Mouse (Mus musculus): Measurements from ENCODE around the gene Psmd9.
"Not testable (repeated sequence)": the region's sequence is repeated elsewhere in the genome, so short reads cannot be mapped to it uniquely, and the experiment has no call there.

Gene Psmd9

DNA sequence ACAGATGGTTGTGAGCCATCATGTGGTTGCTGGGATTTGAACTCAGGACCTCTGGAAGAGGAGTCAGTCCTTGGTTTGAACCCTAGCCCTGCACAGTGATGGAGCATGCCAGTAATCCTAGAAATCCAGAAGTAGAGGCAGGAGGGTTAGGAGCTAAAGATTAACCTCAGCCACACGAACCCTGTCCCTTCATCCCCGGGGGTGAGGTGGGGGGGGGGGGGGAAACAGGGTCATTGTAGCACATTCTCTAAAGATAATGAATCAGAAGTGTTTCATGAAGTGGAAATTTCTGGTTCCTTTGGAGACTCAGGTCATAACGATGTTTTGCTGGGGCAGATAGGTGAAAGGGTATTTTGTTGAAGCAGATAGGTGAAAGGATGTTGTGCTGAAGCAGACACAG is 21.7 kb downstream of the Psmd9 start:
- DNase-seq (ENCODE audit: low spot score in 2 of 2) = no peak

DNA sequence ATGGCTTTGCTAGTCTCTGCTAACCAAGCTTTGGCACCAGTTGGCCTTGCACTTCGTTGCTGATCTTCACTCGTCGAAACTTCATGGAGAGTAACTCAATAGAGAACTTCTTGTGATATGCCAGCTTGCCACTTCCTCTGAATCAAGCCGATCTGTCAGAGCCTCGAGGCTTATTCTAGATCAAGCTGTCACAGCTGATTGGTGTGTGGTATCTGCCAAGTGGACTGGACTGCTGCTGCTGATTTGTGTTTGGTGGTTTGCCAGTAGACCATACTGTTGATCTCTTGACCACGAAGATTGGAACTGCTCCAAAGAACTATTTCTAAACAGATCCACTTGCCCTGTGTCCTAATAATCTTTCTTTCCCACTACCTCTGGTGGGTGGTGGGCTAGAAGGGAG is 22.2 kb downstream of the Psmd9 start:
- no peak for DNase-seq (ENCODE audit: low spot score in 2 of 2)

DNA sequence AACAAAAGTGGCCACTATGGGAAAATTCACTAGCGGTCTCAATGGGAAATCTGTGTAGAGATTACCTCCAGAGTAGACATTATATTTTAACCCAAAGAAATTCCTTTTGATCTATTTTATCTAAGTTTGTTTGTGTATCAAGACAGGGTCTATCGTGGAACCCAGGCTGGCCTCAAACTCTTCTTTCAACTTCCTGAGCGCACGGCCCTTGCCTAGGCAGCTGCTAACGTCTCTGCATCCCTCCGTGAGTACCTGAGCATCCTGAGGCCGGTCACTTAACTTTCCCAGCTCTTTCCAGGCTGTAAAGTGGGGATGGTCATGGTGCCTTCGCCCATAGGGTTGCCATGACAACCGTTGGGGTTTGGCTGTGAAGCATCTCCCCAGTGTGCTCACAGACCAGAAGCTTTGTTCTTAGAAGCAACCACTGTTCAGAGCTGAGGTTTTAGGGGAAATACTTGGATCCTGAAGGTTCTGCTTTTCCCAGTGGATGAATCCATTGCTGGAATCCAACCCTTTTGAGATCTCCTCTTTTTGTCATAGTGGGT is 23.5 kb downstream of the Psmd9 start:
- no peak for DNase-seq (ENCODE audit: low spot score in 2 of 2)

DNA sequence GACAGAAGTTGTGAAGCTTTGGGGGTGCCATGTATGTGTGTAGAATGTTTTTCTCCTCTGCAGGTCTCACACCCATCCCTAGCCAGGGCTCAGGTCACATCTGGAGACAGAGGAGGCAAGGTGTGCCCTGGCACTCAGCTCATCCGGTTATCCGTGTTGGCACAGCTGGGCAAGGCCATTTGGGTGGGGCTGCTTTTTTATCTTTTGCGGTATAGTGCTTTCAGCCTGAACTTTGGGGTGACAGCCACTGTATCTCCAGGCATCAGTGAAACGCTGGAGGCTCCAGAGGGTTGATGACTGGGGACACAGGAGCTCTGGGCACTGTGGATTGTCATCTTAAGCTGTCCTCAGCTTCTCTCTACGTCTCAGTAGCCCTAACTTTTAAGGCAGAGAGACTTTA is 24.2 kb downstream of the Psmd9 start:
- no peak for DNase-seq (ENCODE audit: low spot score in 2 of 2)

DNA sequence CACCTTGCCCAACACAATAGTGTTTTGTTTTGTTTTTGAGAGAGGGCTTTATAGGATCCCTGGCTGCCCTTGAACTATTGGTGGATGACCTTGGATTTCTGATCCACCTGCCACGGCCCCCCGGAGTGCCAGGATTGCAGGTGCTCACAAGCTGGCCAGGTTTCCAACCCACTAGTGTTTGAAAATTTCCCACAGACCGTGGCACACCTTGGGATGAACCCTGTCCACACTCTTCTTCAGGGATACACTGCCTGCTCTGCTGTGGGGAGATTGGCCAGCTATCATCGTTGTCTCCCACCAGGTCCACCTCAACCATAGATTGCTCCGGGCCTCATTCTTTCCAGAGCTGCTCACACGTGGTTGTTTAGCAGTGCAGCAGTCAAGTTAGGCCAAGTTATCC is 25.6 kb downstream of the Psmd9 start:
- DNase-seq (ENCODE audit: low spot score in 2 of 2) = no peak

DNA sequence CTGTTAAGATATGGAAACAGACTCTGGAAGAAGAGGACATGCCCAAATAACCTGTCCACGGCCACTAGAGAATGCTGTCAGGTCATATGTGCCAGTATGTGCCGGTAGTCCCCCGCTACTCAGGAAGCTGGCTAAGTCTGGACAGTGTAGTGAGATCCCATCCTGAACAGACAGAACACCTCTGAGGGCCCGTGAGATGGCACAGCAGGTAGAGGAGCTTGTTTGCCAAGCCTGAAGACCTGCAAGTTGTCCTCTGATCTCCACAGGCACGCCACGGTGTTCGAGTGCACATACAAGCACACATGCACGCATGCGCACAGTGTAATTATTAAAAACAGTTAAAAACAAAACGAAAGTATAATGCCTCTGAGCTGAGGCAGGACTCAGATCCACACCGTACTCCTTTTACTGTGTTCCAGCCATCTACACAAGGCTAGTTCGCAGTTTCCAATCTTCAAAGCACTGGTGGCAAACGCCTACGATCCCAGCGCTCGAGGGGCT is 26.3 kb downstream of the Psmd9 start:
- no peak for DNase-seq (ENCODE audit: low spot score in 2 of 2)

DNA sequence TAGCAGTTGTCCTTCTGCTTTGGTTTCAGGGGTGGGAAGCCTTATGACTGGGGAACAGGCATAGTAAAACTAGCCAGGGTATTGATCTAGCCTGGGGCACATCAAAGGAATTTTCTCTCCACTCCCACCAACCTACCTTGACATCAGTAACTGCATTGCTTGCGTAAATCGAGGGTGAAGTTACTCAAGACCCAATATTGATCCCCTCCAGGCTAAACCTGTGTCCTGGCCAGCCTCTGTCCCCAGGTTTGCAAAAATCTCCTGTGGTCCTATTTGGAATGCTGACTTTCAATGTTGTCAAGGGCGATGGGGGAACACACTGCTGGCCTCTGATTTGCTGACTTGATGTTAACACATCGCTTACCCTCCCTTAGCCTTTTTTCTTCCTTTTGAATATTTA is 27.5 kb downstream of the Psmd9 start:
- DNase-seq (ENCODE audit: low spot score in 2 of 2) = no peak

DNA sequence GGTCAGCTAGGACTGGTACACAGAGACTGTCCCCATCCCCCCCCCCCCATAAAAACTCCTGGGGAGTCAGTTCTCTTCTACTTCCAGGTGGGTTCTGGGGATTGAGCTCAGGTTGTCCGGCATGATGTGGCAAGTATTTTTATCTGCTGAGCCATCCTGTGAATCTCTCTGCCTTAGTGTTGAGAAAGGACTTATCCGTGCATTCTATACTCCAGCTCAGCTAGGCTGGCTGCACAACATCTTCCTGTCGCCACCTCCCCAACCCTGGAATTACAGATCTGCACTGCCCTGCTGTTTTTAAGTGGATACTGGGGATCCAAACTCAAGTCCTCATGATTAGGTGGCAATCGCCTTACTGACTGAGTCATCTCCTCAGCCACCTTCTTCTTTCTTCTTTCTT is 29.3 kb downstream of the Psmd9 start:
- DNase-seq (ENCODE audit: low spot score in 2 of 2) = no peak

DNA sequence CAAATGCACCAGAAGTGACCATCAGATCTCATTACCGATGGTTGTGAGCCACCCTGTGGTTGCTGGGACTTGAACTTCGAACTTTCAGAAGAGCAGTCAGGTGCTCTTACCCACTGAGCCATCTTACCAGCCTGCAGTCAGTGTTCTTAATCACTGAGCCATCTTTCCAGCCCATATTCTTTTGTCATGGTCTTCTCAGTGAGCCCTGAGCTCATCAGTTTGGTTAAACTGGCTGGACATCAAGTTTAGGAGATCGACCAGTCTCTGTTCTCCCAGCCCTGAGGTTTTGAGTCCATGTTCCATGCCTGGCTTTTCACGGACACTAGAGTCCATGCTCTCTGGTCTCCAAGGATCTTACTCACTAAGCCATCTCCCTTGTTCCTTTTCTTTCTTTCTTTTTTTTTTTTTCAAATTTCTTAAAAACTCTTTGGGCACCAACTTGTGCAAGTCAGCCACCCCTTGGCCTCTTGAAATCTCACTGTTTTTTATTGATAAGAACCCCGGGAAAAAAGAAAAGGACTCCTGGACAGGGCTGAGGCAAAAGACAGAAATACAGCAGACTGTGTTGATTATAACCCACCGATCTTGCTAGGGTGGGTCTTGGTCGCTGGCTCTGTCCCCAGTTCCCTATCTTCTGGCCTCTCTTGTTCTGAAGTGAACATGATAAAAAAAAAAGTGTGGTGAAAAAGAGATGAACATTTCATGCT is 31.8 kb downstream of the Psmd9 start:
- DNase-seq (ENCODE audit: low spot score in 2 of 2) = not testable (repeated sequence)

DNA sequence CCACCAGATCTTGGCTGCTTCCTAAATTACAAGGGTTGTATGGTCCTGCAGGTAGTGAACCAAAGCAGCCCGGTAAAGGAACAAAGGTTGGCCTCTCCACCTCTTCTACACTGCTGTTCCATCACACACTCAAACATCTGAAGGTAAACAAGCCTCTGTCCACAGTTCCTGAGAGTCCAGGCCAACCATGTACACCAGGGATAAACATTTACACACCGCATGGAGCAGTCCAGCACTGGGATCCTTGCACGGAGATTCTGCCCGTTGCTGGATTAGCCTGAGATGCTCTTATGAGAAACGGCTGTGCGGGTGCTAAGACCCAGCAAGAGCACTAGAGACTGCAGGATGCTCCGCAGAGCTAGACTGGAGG is 32.3 kb downstream of the Psmd9 start:
- DNase-seq (ENCODE audit: low spot score in 2 of 2) = no peak

DNA sequence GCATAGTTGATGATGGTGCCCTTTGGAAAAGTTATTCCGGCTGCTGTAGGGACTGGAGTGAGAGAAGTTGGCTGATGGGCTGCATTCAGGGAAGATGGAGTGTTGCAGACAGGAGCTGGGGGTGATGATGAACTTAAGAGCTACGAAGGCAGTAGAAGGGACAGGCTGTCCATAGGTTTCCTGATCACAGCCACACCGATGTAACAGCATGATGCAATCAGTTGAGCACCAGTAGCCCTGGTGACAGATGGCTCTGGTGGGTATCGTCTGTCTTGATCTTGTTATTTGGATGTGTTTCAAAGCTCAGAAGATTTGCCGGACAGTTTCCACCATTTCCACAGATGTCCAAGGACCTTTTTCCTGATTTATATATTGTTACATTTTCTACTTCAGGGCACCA is 32.8 kb downstream of the Psmd9 start:
- DNase-seq (ENCODE audit: low spot score in 2 of 2) = no peak

DNA sequence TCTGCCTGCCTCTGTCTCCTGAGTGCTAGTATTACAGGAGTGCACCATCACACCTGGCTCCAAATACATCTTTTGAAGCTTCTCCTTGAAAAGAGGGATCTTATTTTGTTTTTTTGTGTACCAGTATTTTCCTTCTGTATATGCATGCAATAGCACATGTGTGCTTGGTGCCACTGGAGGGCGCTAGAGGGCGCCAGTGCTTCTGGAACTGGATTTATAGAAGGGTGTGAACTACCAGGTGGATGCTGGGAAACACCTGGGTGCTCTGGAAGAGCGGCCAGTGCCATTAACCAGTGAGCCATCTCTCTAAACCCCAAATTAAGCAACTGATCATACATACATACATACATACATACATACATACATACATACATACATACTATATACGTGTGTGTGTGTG is 33.6 kb downstream of the Psmd9 start:
- not testable (repeated sequence) for DNase-seq (ENCODE audit: low spot score in 2 of 2)

DNA sequence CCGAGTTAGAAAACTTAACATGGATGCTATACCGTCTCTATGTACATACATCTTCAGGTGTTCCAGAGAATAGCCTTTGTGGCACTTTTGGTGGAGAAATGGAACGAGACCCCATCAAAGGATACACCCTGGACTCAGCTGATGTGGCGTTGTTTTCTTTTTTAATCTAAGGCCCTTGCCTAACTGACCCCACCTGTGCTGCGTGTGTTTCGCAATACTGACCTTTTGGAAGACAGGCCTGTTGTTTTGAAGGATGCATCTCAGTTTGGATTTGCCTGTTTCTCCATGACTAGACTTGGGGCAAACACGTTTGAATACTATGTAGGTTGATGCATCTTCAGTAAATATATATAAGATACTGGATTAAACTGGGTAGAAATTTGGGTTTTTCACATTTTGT is 34.4 kb downstream of the Psmd9 start:
- DNase-seq (ENCODE audit: low spot score in 2 of 2) = not testable (repeated sequence)

DNA sequence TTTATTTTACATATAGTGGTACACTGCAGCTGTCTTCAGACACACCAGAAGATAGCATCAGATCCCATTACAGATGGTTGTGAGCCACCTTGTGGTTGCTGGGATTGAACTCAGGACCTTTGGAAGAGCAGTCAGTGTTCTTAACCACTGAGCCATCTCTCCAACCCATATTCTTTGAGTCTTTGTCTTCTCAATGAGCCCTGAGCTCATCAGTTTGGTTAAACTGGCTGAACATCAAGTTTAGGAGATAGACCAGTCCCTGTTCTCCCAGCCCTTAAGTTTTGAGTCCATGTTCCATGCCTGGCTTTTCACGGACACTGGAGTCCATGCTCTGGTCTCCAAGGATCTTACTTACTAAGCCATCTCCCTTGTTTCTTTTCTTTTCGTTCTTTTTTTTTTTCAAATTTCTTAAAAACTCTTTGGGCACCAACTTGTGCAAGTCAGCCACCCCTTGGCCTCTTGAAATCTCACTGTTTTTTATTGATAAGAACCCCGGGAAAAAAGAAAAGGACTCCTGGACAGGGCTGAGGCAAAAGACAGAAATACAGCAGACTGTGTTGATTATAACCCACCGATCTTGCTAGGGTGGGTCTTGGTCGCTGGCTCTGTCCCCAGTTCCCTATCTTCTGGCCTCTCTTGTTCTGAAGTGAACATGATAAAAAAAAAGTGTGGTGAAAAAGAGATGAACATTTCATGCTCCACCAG is 53.3 kb downstream of the Psmd9 start:
- DNase-seq (ENCODE audit: low spot score in 2 of 2) = not testable (repeated sequence)

DNA sequence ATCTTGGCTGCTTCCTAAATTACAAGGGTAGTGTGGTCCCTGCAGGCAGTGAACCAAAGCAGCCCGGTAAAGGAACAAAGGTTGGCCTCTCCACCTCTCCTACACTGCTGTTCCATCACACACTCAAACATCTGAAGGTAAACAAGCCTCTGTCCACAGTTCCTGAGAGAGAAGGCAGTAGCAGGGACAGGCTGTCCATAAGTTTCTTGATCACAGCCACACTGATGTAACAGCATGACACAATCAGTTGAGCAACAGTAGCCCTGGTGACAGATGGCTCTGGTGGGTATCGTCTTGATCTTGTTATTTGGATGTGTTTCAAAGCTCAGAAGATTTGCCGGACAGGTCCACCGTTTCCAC is 53.8 kb downstream of the Psmd9 start:
- DNase-seq (ENCODE audit: low spot score in 2 of 2) = no peak

DNA sequence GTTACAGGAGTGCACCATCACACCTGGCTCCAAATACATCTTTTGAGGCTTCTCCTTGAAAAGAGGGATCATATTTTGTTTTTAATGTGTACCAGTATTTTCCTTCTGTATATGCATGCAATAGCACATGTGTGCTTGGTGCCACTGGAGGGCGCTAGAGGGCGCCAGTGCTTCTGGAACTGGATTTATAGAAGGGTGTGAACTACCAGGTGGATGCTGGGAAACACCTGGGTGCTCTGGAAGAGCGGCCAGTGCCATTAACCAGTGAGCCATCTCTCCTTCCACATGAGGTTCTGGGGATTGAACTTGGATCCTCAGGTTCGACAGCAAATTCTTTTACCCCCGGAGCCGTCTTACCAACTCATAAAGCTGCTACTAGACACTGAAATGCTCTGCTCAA is 54.6 kb downstream of the Psmd9 start:
- not testable (repeated sequence) for DNase-seq (ENCODE audit: low spot score in 2 of 2)

DNA sequence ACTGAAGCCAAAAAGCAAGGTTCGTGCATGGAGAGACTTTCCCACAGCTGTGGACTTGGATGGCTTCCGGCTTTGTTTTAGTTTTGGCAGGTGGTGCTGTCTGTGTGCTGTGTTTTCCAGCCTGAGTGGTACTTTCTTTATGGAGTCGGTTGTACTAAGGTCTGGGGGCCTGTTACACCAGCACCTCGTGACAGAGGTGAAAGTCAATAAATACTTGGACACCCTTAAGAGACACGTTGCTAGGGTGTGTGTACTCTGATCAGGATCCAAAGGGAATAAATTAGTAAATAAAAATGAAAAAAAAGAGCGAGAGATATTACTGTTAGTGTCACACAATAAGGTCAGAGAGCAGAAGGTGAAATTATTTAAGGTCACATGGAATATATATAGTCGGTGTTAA is 57.6 kb downstream of the Psmd9 start:
- no peak for DNase-seq (ENCODE audit: low spot score in 2 of 2)

DNA sequence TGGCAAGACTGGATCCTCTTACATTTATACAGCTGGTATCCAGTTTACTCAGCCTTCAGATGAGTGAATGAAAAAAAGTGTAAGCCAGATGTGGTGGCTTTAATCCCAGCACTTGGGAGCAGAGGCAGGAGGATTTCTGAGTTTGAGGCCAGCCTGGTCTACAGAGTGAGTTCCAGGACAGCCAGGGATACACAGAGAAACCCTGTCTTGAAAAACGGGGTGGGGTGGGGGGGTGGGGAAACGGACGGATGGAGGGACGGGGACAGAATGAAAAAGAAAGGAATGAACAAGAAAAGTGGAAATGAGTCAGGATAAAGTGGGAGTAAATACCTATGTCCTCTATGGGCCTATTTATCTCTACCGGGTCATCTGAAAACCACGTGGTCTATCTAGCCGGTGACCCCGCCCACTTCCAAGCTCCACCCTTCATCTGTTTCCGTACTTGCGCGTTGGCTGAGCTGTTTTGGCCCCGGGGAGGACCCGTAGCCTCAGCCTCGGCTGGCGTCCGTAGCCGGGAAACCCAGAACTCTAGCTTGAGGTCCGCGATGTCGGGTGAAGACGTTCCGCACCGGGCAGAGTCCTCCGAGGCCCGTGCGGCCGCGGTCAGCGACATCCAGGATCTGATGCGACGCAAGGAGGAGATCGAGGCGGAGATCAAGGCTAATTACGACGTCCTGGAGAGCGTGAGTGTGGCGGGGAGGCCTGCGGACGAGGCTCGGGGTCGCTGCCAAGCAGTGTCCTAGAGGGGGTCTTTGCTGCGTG is 58.7 kb downstream of the Psmd9 start:
- peak; percentile 96 to 97 for DNase-seq (ENCODE audit: low spot score in 2 of 2)

DNA sequence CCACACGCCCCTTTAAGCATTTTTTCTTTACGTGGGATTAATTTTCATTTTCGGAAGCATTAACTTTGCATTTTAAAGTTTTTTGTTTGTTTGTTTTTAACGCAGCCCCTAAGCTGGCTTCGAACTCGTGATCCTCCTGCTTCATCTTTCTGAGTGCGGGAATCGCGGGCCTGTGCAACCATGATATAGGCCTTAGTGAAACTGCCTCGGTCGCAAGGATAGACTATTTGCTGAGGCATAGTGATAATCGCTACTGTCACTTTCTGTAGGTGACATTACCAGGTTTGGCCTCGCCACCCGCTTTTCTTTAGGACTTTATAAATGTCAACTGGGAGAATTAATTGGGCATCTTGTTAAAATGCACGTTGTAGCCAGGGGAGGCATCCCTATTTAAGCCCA is 59.3 kb downstream of the Psmd9 start:
- DNase-seq (ENCODE audit: low spot score in 2 of 2) = no peak

DNA sequence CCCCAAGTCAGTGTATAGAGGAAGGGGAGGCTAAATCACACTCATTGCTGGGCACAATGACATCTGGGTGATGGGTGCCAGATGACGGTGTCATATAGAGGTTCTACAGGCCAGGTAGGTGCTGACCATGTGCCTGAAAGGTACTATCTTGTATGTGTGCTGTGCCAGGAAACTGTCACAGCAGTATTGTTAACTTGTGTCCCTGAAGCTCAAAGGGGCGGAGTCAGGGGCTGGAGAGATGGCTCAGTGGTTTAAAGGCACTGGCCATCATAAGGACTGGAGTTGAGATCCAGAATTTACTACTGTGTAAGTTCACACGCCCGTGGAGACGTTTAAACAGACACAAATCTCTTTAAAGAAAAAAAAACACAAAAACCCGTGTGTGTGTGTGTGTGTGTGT is 60.1 kb downstream of the Psmd9 start:
- DNase-seq (ENCODE audit: low spot score in 2 of 2) = no peak

DNA sequence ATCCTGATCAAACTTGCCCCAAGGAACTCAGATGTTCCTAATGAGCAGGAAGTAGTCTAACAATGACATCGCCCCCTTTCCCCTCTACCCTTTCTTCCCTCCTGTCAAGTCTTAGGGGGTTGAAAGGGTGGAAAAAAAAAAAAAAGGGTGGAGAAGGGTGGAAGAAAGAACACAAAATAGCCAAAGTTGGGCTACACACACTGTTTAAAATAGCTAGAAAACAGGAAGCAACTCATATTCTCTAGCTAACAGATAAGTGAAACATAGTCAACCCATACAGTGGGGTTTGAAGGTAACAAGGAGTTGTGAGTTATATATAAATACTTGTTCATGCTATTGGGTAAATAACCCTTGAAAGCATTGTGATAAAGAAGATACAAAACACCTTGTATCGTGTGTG is 63.0 kb downstream of the Psmd9 start:
- DNase-seq (ENCODE audit: low spot score in 2 of 2) = no peak

DNA sequence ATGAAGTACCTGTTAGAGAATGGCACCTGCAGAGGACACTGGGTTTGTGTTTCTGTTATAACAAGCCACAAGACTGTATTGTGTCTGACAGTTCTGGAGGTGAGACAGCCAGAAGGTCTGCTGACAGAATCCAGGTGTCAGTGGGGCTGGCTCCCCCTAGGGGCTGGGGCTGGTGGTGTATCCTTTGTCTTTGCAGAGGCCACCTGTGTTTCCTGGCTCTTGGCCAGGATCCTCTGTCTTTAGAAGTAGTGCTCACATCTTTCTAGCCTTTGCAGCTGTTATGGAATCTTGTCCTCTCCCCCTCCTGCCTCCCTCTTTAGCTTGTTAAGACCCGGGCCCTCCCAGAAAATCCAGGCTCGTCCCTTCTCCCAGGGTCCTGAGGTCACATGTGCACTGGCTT is 66.5 kb downstream of the Psmd9 start:
- peak in 1 of 2 experiments; percentile 38 for DNase-seq (ENCODE audit: low spot score in 2 of 2)

DNA sequence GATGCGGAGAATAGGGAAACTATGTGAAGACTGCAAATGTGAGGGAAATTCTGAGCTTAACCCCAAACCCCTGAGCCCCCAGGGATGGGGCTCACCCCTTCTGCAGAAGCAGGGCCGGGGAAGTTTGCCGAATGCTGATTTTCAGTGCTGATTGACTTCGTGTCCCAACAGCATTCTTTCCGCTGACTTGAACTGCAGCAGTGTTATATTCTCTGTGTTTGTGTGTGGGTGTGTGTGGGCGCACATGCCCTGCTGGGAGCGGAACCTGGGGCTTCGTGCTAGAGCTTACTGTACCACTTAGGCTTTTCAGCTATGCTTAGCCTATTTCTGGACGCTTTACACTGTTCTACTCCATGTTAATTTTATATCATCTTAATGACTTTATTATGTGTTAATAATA is 67.2 kb downstream of the Psmd9 start:
- DNase-seq (ENCODE audit: low spot score in 2 of 2) = no peak
